Mouse (Mus musculus): ENCODE data around the gene Fbxw9.

- TF ChIP-seq CTCF (IDR thresholded peaks at IDR 0.05) (no peak), EP300 (IDR thresholded peaks at IDR 0.05) (no peak)
Observed at GRCm38 (mm10) chr8:85073041-85073612, 13.3 kb downstream of the Fbxw9 start.

Data from lung, postnatal 0 days (tissue).